Mouse (Mus musculus) lung, postnatal 36 days (tissue): ENCODE results near the gene Il17rd.
A peak's percentile ranks its signal among the peaks of the same experiment; 100 is the strongest.

Experiments
- DNase-seq: peaks from one replicate; pipeline ENCODE4 v3.0.0; 2022; ENCODE audit warnings: mixed read lengths

Gene Il17rd

DNA sequence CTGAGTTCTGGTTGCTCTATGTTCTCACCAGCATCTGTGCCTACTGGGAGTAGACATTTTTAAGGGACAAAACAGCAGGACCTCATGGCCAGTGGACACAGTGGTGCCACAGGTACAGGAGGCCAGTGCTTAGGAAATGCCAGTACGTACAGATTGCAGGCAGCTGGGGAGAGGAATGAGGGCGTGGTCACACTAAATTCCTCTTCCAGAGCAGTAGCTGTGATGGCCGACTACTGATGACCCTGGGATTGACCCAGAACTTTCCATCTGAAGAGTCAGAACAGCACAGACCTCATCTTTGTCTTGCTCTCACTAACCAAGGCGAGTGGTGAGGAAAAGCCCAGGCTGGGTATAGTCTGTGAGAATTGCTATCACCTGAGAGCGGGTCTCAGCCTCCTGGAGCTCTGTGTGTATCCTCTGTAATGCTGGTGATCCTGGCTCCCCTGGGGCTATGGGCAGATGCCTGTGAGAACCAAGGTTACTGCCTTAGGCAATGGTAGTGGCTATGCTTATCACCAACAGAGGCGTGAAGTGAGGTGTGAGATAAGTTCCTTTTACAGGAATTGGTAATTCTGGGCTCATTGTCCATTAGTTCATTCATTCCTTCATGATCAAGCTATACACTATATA, 111.4 kb downstream of the Il17rd start:
- DNase-seq = no peak

DNA sequence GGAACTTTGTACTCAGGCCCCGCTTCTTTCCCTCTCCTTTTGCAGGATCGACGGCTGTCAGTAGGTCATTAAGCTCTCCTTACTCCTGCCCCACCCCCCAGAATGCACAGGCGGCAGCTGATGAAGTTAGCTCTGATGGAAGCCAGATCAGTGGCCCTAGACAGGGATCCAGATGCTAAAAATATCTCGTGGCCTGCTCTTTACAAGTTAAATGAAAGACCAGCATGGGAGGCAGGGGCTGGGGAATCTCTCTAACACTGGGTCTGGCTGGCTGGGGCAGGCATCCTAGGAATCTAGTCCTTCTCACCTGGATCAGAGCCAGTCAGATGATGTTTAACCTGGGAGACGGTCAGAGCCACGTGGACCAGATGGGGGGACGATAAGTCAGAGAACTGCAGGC, 112.7 kb downstream of the Il17rd start:
- DNase-seq = peak; percentile 34

DNA sequence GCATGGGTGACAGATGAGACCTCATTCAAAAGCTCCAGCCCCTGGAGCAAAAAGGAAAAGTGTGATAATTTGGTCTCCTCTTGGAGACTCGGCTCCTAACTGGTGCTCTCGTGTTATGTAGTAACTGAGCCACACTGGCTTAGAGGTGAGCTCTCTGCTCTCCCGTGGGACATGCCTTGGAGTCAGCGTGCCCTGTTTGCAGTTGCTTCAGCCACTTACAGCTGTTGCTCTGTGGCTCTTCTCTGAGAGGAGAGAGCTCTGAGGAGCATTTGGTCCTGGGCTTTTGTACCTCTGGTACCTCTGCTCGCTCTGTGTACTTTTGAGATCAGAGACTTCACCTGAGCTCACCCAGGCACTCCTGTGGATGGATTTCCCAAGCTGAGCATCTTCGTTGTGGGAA, 116.3 kb downstream of the Il17rd start:
- DNase-seq = no peak

DNA sequence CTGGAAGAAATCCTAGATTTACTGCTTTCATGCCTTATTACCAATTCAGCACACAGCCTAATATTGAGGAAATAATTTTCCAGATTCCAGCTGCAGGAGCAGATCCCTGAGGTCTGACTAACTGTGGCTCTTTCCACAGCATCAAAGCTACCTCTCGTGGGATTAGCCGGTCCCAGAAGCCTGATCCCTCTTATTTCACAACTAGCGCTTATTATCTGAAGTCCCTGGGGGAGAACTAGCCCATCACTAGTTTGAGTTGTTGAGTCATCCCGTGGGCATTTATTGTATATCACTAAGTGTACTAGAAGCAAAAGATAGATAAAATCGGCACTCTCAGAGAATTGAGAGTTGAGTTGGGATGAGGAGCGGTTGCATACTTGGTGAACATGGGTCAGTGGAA, 117.3 kb downstream of the Il17rd start:
- DNase-seq = no peak
